Mouse (Mus musculus) B cell, adult (primary cell): ENCODE results near the gene Fnbp4. TPM values are rescaled to one million over a fixed set of nuclear protein-coding genes. Genes with fewer than 3 reads are reported as not detected.

Source experiments
- total RNA-seq: library from RNA; stranded (reverse); gene quantifications from 4 replicates; pipeline ENCODE4 v1.2.4, GENCODE M21; 2023; ENCODE audit not compliant: inconsistent age

Gene Fnbp4
- 249 to 271 TPM (median 259 TPM) in 4 replicates for total RNA-seq

DNA sequence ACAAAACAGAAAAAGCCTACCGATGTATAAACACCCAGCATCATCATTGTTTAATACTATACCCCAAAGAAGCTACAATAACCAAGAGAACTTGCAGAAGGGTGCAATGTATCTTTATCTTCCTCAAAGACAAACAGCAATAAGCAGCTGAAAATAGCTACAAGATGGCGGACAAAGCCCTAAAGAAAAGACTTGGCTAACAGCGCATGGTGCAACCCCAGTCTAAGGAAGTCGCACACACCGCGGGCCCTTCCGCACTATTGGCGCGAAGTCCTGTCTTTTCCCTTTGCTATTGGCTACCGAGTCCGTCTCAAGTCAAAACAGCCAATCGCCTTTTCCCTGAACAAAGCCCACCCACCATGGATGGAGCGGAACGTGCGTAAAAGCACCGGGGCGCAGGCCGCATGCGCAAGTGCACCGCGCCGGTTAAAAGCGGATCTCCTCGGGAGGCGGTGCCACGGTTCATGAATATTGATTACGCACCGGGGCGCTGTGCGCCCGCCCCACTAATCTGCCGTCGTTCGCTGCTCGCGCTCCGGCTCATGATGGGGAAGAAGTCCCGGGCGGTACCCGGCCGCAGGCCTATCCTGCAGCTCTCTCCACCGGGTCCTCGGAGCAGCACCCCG lies at the start of gene Fnbp4:
Gene Fnbp4, plus strand, starts transcription at position 318 of the 626 bp plus-strand sequence.

DNA sequence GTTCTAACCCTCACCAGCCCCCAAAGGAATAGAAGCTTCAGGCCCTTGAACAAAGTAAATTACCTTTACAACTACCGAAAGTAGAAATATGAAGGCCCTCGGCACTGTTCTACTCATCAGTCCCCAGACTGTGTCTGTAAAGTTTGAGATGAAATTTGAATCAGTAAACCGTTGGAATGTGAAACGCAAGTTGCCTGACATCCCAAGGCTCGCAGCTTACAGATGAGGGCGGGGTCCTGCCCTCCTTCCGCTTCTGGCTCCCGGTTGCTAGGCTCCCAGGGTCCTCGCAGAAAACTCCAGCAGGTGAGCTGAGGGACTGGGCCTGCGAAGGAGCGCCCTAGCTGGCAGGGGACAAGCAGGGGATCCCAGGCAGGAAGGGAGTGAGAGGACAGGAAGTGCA lies 37.3 kb downstream of the Fnbp4 start, which contains the start of gene Agbl2:
Gene Agbl2, plus strand, starts transcription at position 270 of the 400 bp plus-strand sequence.

Other genes starting within 250 kb of the Fnbp4 start
- gene Ptprj, start 164.7 kb upstream of the Fnbp4 start, total RNA-seq: 159 to 181 TPM (median 173 TPM) in 4 replicates
- gene Nup160, start 68.2 kb upstream of the Fnbp4 start, total RNA-seq: 91.7 to 107 TPM (median 96.5 TPM) in 4 replicates
- 0.15 TPM in 1 of 4 replicates, not detected in the others for gene Agbl2, start 37.4 kb downstream of the Fnbp4 start, total RNA-seq
- gene Mtch2, start 101.8 kb downstream of the Fnbp4 start, total RNA-seq: 87.0 to 105 TPM (median 99.6 TPM) in 4 replicates
- gene C1qtnf4, start 140.5 kb downstream of the Fnbp4 start, total RNA-seq: 0.67 TPM in 1 of 4 replicates, not detected in the others
- 25.6 to 31.9 TPM (median 29.7 TPM) in 4 replicates for gene Kbtbd4, start 159.4 kb downstream of the Fnbp4 start, total RNA-seq
- gene Ndufs3, start 159.5 kb downstream of the Fnbp4 start, total RNA-seq: 120 to 152 TPM (median 131 TPM) in 4 replicates
- 79.8 to 84.9 TPM (median 81.9 TPM) in 4 replicates for gene Celf1, start 195.0 kb downstream of the Fnbp4 start, total RNA-seq